Mouse (Mus musculus): ENCODE data around the gene Rps6ka3. TPM values are rescaled to one million over a fixed set of nuclear protein-coding genes. Genes with fewer than 3 reads are reported as not detected.

Rps6ka3 gene
- polyA plus RNA-seq, 1 experiment from 2014 or later: 5.1 TPM

DNA sequence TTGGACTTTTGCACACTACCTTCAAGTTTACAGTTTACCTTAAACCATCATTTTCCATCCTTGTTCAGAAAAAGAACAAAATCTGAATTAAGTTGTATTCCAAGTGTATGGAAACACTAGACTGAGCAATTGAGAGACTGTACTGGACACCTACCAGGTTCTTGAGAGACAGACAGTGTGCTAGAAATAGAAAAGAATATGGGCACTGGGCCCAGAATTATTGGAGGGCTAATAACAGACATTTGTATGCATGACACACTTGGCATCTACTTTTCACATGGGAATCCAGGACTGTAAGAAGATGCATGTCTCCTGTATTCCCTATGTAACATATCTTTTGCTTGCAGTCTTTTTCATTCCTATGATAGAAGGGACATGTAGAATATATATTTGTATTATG, 178.8 kb downstream of the Rps6ka3 start:
- no peak overlapping the region for H3K27ac ChIP-seq (ENCODE audit: low read depth, low read length)
- ATAC-seq (replicated peaks; ENCODE audit: low FRiP score) (no peak), DNase-seq (ENCODE audit: low spot score) (no peak)
- no peaks in the 10 kb centered on the region for H3K9me3 ChIP-seq (ENCODE audit: control insufficient read depth, low read length)
- H3K4me2 ChIP-seq: no peak overlapping the region
- no peaks in the 10 kb centered on the region for H3K27me3 ChIP-seq (replicated peaks; ENCODE audit: control insufficient read depth, insufficient read depth, low read length)
- H3K4me3 ChIP-seq (ENCODE audit: low read depth, low read length): no peak overlapping the region
- no peak overlapping the region for H3K9ac ChIP-seq (ENCODE audit: low read depth, low read length)
- no peaks in the 10 kb centered on the region; the same call in 1 of the 2 replicates for H3K36me3 ChIP-seq (ENCODE audit: control insufficient read depth, insufficient read depth, low read length)
- H3K4me1 ChIP-seq (replicated peaks; ENCODE audit: control insufficient read depth, insufficient read depth, low read length): no peaks in the 10 kb centered on the region

DNA sequence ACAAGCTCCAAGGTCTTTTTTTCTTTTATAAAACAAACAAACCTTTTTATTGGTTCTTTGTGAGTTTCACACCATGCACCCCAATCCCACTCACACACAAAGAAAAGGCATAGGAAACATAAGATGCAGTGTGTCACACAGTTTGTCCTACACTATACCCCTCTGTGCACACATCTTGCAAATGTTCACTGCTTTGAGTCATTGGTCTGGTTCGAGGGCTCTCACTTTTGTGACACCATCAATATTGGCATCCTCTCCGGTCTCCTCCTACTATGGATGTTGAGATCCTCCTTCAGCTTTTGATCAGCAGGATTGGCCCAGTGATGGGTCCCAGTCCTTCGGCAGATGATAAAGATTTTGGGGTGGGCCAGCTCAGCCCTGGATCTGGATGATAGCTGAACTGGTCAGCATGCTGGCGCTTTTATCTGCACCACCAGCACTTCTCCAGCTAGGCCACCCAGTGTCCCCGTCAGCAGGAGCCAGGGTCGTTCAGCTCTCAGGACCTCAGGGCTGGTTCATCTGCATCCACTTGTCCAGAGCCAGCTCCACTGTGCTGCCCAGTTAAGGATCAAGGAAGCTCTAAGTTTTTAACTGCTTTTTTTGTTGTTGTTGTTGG, 180.3 kb downstream of the Rps6ka3 start:
- H3K36me3 ChIP-seq (ENCODE audit: control insufficient read depth, insufficient read depth, low read length): no peaks in the 10 kb centered on the region
- no peak overlapping the region for H3K9ac ChIP-seq (ENCODE audit: low read depth, low read length)
- H3K4me1 ChIP-seq (replicated peaks; ENCODE audit: control insufficient read depth, insufficient read depth, low read length): no peaks in the 10 kb centered on the region
- no peak for DNase-seq (ENCODE audit: low spot score)
- no peak overlapping the region for H3K4me2 ChIP-seq
- WGBS: 61% methylated on average over 6 of the region's 6 CpGs
- peak; percentile 51; the same call in 1 of the 2 replicates for ATAC-seq (replicated peaks; ENCODE audit: low FRiP score)
- no peak overlapping the region for H3K4me3 ChIP-seq (ENCODE audit: low read depth, low read length)
- no peaks in the 10 kb centered on the region for H3K9me3 ChIP-seq (ENCODE audit: control insufficient read depth, low read length)
- no peak overlapping the region for H3K27ac ChIP-seq (ENCODE audit: low read depth, low read length)
- H3K27me3 ChIP-seq (replicated peaks; ENCODE audit: control insufficient read depth, insufficient read depth, low read length): no peaks in the 10 kb centered on the region

DNA sequence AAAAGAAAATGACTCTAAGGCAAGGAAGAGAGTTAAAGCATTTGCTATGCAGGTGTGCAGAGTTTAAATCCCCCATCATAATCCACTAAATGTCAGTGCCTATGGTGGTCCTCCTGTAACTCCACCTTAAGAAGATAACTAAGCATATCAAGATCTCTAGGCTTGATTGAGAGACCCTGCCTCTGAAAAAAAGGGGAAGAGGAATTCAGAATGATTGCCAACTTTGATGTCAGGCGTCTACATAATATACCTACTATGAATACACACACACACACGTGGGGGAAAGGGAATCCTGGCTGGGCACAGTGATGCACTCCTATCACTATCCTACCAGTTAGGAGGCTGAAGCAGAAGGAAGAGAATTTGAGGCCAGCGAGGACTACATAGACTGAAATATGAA, 181.1 kb downstream of the Rps6ka3 start:
- Histone ChIP-seq H3K9me3 (ENCODE audit: control insufficient read depth, low read length) (no peaks in the 10 kb centered on the region), H3K36me3 (ENCODE audit: control insufficient read depth, insufficient read depth, low read length) (no peaks in the 10 kb centered on the region), H3K27me3 (replicated peaks; ENCODE audit: control insufficient read depth, insufficient read depth, low read length) (no peaks in the 10 kb centered on the region), H3K4me1 (replicated peaks; ENCODE audit: control insufficient read depth, insufficient read depth, low read length) (no peaks in the 10 kb centered on the region), H3K9ac (ENCODE audit: low read depth, low read length) (no peak overlapping the region), H3K4me3 (ENCODE audit: low read depth, low read length) (no peak overlapping the region), H3K4me2 (no peak overlapping the region), H3K27ac (ENCODE audit: low read depth, low read length) (no peak overlapping the region)
- 65% methylated on average over 3 of the region's 3 CpGs for WGBS
- DNase-seq (ENCODE audit: low spot score) (no peak), ATAC-seq (replicated peaks; ENCODE audit: low FRiP score) (no peak)

DNA sequence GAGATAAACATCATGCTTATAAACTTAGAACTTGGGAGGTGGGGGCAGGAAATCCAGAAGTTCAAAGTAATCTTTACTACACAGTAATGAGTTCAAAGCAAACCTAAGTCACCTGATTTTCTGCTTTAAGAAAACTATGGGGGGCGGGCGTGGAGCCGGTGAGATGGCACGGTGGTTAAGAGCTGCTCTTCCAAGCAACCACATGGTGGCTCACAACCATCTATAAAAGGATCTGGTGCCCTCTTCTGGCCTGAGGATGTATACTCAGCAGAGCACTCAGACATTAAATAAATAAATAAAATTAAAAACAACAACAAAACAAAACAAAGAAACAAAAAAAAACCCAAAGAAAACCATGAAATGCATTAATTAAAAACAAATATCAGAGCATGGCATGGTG, 199.1 kb downstream of the Rps6ka3 start:
- no peaks in the 10 kb centered on the region for H3K9me3 ChIP-seq (ENCODE audit: control insufficient read depth, low read length)
- H3K4me2 ChIP-seq: no peak overlapping the region
- no peak for DNase-seq (ENCODE audit: low spot score)
- no peaks in the 10 kb centered on the region for H3K36me3 ChIP-seq (ENCODE audit: control insufficient read depth, insufficient read depth, low read length)
- WGBS: 23% methylated on average over 4 of the region's 4 CpGs
- 0 out of 2 replicates have a peak, but pooled peaks have one; percentile 61 for ATAC-seq (replicated peaks; ENCODE audit: low FRiP score)
- peaks cover 8% of the 10 kb centered on the region for H3K27me3 ChIP-seq (replicated peaks; ENCODE audit: control insufficient read depth, insufficient read depth, low read length)
- no peaks in the 10 kb centered on the region for H3K4me1 ChIP-seq (replicated peaks; ENCODE audit: control insufficient read depth, insufficient read depth, low read length)
- H3K9ac ChIP-seq (ENCODE audit: low read depth, low read length): no peak overlapping the region
- H3K27ac ChIP-seq (ENCODE audit: low read depth, low read length): no peak overlapping the region
- H3K4me3 ChIP-seq (ENCODE audit: low read depth, low read length): no peak overlapping the region

DNA sequence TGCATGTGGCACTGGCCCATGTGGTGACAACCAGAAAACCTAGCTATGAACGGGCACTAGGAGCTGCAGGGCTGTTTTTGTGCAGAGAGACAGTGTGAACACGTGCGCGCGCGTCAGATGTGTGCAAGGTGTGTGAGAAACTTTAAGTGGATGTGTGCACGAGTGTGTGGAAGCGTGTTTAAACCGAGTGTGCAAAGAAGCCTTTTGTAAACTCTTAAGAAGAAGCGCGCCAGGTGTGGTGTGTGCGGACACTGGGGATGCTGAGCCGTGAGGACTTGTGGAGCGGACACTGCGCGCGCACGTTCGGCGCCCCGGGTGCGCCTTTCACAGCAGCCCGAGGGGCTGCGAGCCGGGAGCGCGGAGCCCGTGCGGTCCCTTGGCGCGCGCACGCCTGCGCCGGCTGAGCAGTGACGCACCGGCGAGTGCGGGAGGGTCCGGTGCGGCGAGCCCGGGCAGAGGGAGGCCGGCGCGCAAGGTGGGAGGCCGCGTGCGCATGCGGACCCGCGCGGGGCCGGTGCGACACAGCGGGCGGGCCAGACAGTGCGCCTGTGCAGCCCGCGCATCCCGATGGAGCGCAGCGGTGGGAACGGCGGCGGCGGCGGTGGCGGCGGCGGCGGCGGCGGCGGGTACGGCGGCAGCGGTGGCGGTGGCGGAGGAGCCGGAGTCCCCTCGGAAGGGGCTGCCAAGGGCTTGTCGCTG, 204.2 kb downstream of the Rps6ka3 start, which contains the start of gene Map7d2:
Gene Map7d2, plus strand, starts transcription at position 443 of the 699 bp plus-strand sequence.
- H3K9ac ChIP-seq (ENCODE audit: low read depth, low read length): no peak within 1 kb of the TSS
- peak; percentile 47 for ATAC-seq (replicated peaks; ENCODE audit: low FRiP score)
- peak within 1 kb of the TSS; percentile 88 for H3K4me2 ChIP-seq
- H3K4me3 ChIP-seq (ENCODE audit: low read depth, low read length): peak within 1 kb of the TSS; percentile 56
- H3K9me3 ChIP-seq (ENCODE audit: control insufficient read depth, low read length): no peaks in the 10 kb centered on the region
- H3K4me1 ChIP-seq (replicated peaks; ENCODE audit: control insufficient read depth, insufficient read depth, low read length): no peaks in the 10 kb centered on the region
- H3K27ac ChIP-seq (ENCODE audit: low read depth, low read length): no peak within 1 kb of the TSS
- H3K36me3 ChIP-seq (ENCODE audit: control insufficient read depth, insufficient read depth, low read length): no peaks in the 10 kb centered on the region
- DNase-seq (ENCODE audit: low spot score): no peak
- peaks cover 40% of the 10 kb centered on the region for H3K27me3 ChIP-seq (replicated peaks; ENCODE audit: control insufficient read depth, insufficient read depth, low read length)
- 7% methylated on average over 58 of the region's 83 CpGs for WGBS

DNA sequence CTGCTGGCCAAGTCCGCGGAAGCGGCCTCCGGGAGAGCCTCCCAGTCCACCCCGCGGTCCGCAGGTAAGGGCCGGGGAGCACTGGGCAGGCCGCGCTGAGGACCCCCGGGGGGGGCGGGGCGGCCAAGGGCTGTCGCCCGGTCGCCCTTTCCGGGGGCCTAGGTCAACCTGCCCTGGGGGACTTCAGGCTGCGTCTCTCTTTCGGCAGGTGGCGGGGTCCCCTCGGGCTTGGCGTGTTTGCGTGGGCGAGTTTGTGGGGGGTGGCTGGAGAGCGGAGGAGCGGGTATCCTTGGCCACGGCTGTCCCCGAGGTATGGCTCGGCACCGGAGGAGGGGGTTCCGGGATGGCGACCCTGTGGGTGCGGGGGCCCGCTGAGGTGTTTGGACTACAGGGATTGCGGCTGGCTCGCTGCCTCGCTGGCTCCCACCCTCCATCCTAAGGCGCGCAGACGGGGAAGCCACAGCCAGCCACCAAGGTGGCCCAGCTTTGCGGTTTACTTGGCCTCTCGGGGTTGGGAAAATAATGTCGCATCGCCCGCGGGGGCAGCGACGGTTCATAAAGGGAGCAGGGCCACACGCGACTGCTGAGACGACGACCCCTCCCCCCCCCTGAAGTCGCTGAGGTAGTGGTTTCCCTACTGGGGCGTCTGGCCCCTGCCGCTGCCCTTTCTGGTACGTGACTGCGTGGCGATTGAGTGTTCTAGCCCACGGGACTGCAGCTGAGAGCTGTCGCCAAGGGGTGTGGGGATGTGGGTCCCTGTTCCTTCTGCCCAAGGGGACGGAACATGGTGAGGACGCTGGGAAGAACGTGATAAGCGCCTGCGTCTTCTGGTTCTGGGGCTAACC, 204.9 kb downstream of the Rps6ka3 start:
- ATAC-seq (replicated peaks; ENCODE audit: low FRiP score): no peak
- H3K9me3 ChIP-seq (ENCODE audit: control insufficient read depth, low read length): no peaks in the 10 kb centered on the region
- peak; percentile 38 for DNase-seq (ENCODE audit: low spot score)
- H3K27me3 ChIP-seq (replicated peaks; ENCODE audit: control insufficient read depth, insufficient read depth, low read length): peaks cover 40% of the 10 kb centered on the region
- H3K27ac ChIP-seq (ENCODE audit: low read depth, low read length): no peak overlapping the region
- H3K4me1 ChIP-seq (replicated peaks; ENCODE audit: control insufficient read depth, insufficient read depth, low read length): no peaks in the 10 kb centered on the region
- WGBS: 12% methylated on average over 63 of the region's 65 CpGs
- no peaks in the 10 kb centered on the region for H3K36me3 ChIP-seq (ENCODE audit: control insufficient read depth, insufficient read depth, low read length)
- peak overlapping the region; percentile 56 for H3K4me3 ChIP-seq (ENCODE audit: low read depth, low read length)
- no peak overlapping the region for H3K9ac ChIP-seq (ENCODE audit: low read depth, low read length)
- H3K4me2 ChIP-seq: peak overlapping the region; percentile 88

Other genes with a start within 250 kb of the Rps6ka3 start
- gene Eif1ax, start 161.9 kb downstream of the Rps6ka3 start, polyA plus RNA-seq (2014; fragmentation: Nextera tagmentation; extraction: Ambion mirVana): 139 and 142 TPM in 2 replicates
- 0.29 TPM in 2 replicates for gene Map7d2, start 204.3 kb downstream of the Rps6ka3 start, polyA plus RNA-seq (2014; fragmentation: Nextera tagmentation; extraction: Ambion mirVana)

All from liver, embryonic 11.5 days (tissue).